8 mouse cellular contexts compared by ENCODE assay signal in the genomic region with DNA sequence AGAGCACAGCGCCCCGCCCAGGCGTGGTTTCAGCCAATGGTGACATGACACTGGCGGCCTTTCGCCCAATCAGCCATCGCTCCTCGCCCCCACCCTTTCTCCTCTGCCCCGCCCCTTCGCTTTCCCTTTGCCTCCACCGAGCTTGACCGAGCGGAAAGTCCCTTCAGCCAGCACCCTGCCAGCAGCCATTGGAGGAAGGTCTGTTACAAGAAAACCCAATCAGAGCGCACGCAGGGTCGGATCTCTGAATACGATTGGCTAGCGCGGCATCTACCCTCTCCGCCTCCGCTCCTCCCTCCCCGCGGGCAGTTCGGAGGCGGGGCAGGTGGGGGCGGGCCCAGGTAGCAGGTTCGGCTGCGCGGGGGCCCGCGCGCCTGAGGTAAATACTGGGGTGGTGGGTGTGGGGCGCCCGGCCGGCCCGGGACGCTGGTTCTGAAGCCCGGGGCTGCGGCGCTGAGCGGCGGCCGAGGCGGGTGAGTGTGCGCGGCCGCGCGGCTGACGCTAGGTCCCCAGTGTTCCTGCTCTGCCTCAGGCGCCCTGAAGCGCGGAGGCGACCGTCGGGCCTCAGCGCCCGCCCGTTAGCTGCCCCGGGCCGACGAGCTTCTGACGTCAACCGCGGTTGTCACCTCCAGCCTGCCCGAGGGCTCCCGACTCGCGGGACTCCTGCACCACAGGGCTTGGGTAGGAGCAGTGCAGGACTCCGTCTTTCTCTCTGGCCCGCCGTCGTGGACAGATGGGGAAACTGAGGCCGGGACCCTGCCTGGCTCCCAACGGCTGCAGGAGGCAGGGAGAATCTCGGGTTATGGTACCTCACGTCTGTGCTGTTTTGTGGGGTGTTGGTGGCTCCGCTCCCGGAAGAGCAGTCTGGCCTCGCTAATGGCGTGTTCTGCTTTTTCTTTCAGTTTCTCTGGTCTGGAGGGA. TPM values are rescaled to one million over a fixed set of nuclear protein-coding genes. Genes with fewer than 3 reads are reported as not detected.
A peak's percentile ranks its signal among the peaks of the same experiment; 100 is the strongest.
DNase-seq lines count a peak whose midpoint lies in the region; ATAC-seq lines count a peak whose summit lies in the region.

Gene Cyld, plus strand, starts transcription at position 308 of the 921 bp plus-strand sequence.

- peak within 1 kb of the TSS; percentile 85 for H3K4me3 ChIP-seq in intestine, embryonic 14.5 days (ENCODE audit: low read depth, low read length)

- 0% methylated on average over 63 of the region's 80 CpGs for WGBS in intestine, embryonic 14.5 days

- H3K4me1 ChIP-seq in intestine, embryonic 14.5 days (replicated peaks; ENCODE audit: control insufficient read depth, insufficient read depth, low read length) = peaks cover 9% of the 10 kb centered on the region

- peak; percentile 94 to 95 for DNase-seq in adrenal gland, adult 18-20 months (ENCODE audit: low spot score in 2 of 2)
- DNase-seq in embryo, embryonic 11 days = peak; percentile 99
- peak; percentile 99 for DNase-seq in gastrocnemius, postnatal 25 days
- DNase-seq in intestine, embryonic 14.5 days (ENCODE audit: low spot score) = peak; percentile 96
- peak; percentile 99 for DNase-seq in left cerebral cortex, postnatal 14 days (ENCODE audit: low spot score in 2 of 2)
- peak; percentile 99 for DNase-seq in mesoderm, embryonic 11.5 days (ENCODE audit: low read depth, low spot score)
- DNase-seq in right cerebral cortex, postnatal 36 days (ENCODE audit: low spot score in 2 of 2) = peak; percentile 98 to 99
- peak; percentile 99 for DNase-seq in yolk sac, embryonic 10.5 days (ENCODE audit: low spot score)

- H3K36me3 ChIP-seq in intestine, embryonic 14.5 days (ENCODE audit: control insufficient read depth, insufficient read depth, low read length) = no peaks in the 10 kb centered on the region

- no peaks in the 10 kb centered on the region for H3K9me3 ChIP-seq in intestine, embryonic 14.5 days (ENCODE audit: control insufficient read depth, low read length)

- intact Hi-C loops in left cerebral cortex, postnatal 14 days (cut with DNase I) = loop anchor here (5.0 kb wide), 1 partner anchor 335 kb away; the partner anchor contains the start of gene Brd7

- peak; percentile 100 for ATAC-seq in intestine, embryonic 14.5 days (replicated peaks; ENCODE audit: low FRiP score, low TSS enrichment, low read depth)

- peak within 1 kb of the TSS; percentile 75 for H3K9ac ChIP-seq in intestine, embryonic 14.5 days (ENCODE audit: low read length)

- H3K4me2 ChIP-seq in intestine, embryonic 14.5 days (ENCODE audit: low read length) = peak within 1 kb of the TSS; percentile 55

- H3K27ac ChIP-seq in intestine, embryonic 14.5 days (ENCODE audit: low read depth) = peak within 1 kb of the TSS; percentile 33; the same call in 1 of the 2 replicates

- no peaks in the 10 kb centered on the region for H3K27me3 ChIP-seq in intestine, embryonic 14.5 days (replicated peaks; ENCODE audit: control insufficient read depth, insufficient read depth, low read length)

RNA-seq across cellular contexts. Expression of gene Cyld, which starts in this region (rescaled TPM):
- 10 to 100 TPM; 41.4 to 58.1 TPM for total RNA-seq in adrenal gland, adult 18-20 months (2021)
- 10 to 100 TPM; 13.4 to 13.7 TPM for total RNA-seq in gastrocnemius, postnatal 25 days (2021)
- 13.7 and 14.8 TPM in 2 replicates for polyA plus RNA-seq in intestine, embryonic 14.5 days (2014; fragmentation: Nextera tagmentation; extraction: Ambion mirVana)
- total RNA-seq in left cerebral cortex, postnatal 14 days (2021) = 10 to 100 TPM; 73.8 to 85.9 TPM

Comparison
In these comparisons a context has a peak if more than half of its experiments do, and no peak if none do; other contexts are left out.
1. Peak in every context shown above with its lines: DNase-seq, ATAC-seq, H3K4me3 ChIP-seq and H3K27ac ChIP-seq.